Mouse (Mus musculus) C2C12 (cell line): Measurements from ENCODE around the gene Six3.

Source experiments
- CEBPB ChIP-seq: IDR thresholded peaks from one replicate; pipeline ENCODE4 v1.6.1; 2011; ENCODE audit warnings: low read depth, mild to moderate bottlenecking, control low read depth, moderate library complexity
- CTCF ChIP-seq: IDR thresholded peaks from one replicate; pipeline ENCODE4 v1.5.1; 2011; ENCODE audit not compliant: control insufficient read depth, insufficient read depth, insufficient read length
- USF1 ChIP-seq: IDR thresholded peaks from one replicate; pipeline ENCODE4 v1.6.1; 2011; ENCODE audit warnings: low read depth, mild to moderate bottlenecking, control low read depth, moderate library complexity

GRCm38 (mm10) chr17:85615586-85615985, 2.2 kb downstream of the Six3 start:
- no peak for TF ChIP-seq CTCF
- TF ChIP-seq USF1 = no peak
- TF ChIP-seq CEBPB = no peak
